In genomic region chr12:68947240-68947639, GRCm38 (mm10) we compare ENCODE assay signal across 16 mouse cellular contexts.
DNase-seq lines count a peak whose midpoint lies in the region; TF ChIP-seq lines count a peak whose summit lies in the region.
"Had no signal": no experiment of that assay in that cellular context is flagged by ENCODE, and none has a peak within 500 bp of the region (broad histone marks: within the 10 kb centered on the region; RNA-seq: fewer than 3 reads in every experiment).

No protein-coding gene starts in this region.

- TF ChIP-seq CTCF in CH12.LX (conservative IDR thresholded peaks at IDR 0.05 in 1 of 2, IDR thresholded peaks at IDR 0.05 in 1 of 2; ENCODE audit: low read depth in 2 of 2, low read length in 2 of 2): no peak

- no peak overlapping the region for H3K9ac ChIP-seq in CH12.LX (ENCODE audit: insufficient read depth, low read depth)

- H3K79me2 ChIP-seq in CH12.LX (replicated peaks; ENCODE audit: control insufficient read depth, extremely low read depth, insufficient read depth, poor library complexity, severe bottlenecking): no peaks in the 10 kb centered on the region

- H3K27me3 ChIP-seq in CH12.LX (replicated peaks): no peaks in the 10 kb centered on the region
- H3K27me3 ChIP-seq: Patski had no signal

- 0 out of 2 replicates have a peak, but pooled peaks have one; percentile 36 for TF ChIP-seq EP300 in CH12.LX (IDR thresholded peaks at IDR 0.05; ENCODE audit: low read length)

- H3K4me1 ChIP-seq in CH12.LX (ENCODE audit: control insufficient read depth in 1 of 2, insufficient read depth in 2 of 2): peaks cover 0 to 27% of the 10 kb centered on the region in 2 experiments; a peak in 2 of 4 replicates

- no peak overlapping the region for H3K4me3 ChIP-seq in CH12.LX (replicated peaks in 1 of 3; ENCODE audit: low read depth in 2 of 3, low read length in 2 of 3, poor library complexity in 1 of 3)

- dilution Hi-C loops in CH12.LX (cut with MboI; ENCODE audit: extremely low pct_ligation_motif_present, extremely low pct_unique_long_range_greater_than_20kb, low sequenced_read_pairs): no loop called here

- no peak for TF ChIP-seq RAD21 in CH12.LX (IDR thresholded peaks at IDR 0.05; ENCODE audit: low read depth, low read length)

- in situ Hi-C loops in CH12.LX (cut with MboI; ENCODE audit: low pct_ligation_motif_present, low pct_unique_long_range_greater_than_20kb, low sequenced_read_pairs): no loop called here

- no peaks in the 10 kb centered on the region for H3K9me3 ChIP-seq in CH12.LX (replicated peaks; ENCODE audit: low read length)
- H3K9me3 ChIP-seq: G1E had no signal

- DNase-seq in CH12.LX (ENCODE audit: extremely low read depth): peak; percentile 44
- DNase-seq in kidney, adult 11 months: no peak
- DNase-seq: adrenal gland, adult 2 months; adrenal gland, adult 8-10 months; adrenal gland, postnatal 10 days; adrenal gland, postnatal 14 days; adrenal gland, postnatal 25 days; adrenal gland, postnatal 36 days; B cell, adult 2 months; cerebellum, adult 11 months; cerebellum, adult 11-12 months; cerebellum, adult 18-20 months; cerebellum, adult 2 months; cerebellum, adult 8-10 months had no signal

- H3K27ac ChIP-seq in CH12.LX (ENCODE audit: insufficient read depth, low read depth): no peak overlapping the region

- no peaks in the 10 kb centered on the region for H3K36me3 ChIP-seq in CH12.LX (replicated peaks in 1 of 2; ENCODE audit: control insufficient read depth in 1 of 2, insufficient read depth in 1 of 2, low read length in 1 of 2)
- H3K36me3 ChIP-seq: G1E had no signal

- no peak for TF ChIP-seq POLR2A in CH12.LX (IDR thresholded peaks at IDR 0.05; ENCODE audit: low read depth, low read length)

- no peak overlapping the region for H3K4me2 ChIP-seq in CH12.LX (ENCODE audit: insufficient read depth, low read depth, poor library complexity, severe bottlenecking)

TF ChIP-seq in CH12.LX, 34 proteins besides CTCF, POLR2A, EP300 and RAD21:
- TF ChIP-seq IRF4 (IDR thresholded peaks at IDR 0.05; ENCODE audit: low read depth, low read length) (peak; percentile 65), JUND (conservative IDR thresholded peaks at IDR 0.05; ENCODE audit: low read depth, low read length) (peak; percentile 77), ZKSCAN1 (IDR thresholded peaks at IDR 0.05; ENCODE audit: borderline replicate concordance, low read depth, low read length) (no peak), ELF1 (IDR thresholded peaks at IDR 0.05; ENCODE audit: low read depth, low read length) (no peak), TBP (conservative IDR thresholded peaks at IDR 0.05; ENCODE audit: low read depth, low read length) (no peak)
TF ChIP-seq in CH12.LX: peak in this region for 2.
